Mouse (Mus musculus) erythroid progenitor cell, adult 5-6 weeks (primary cell): ENCODE data around the gene Gm5431. TPM values are rescaled to one million over a fixed set of nuclear protein-coding genes. Genes with fewer than 3 reads are reported as not detected.

Experiments
- ATAC-seq: replicated peaks from 2 replicates; pipeline ENCODE4 v1.8.0; 2016; ENCODE audit warnings: moderate number of reproducible peaks, mild to moderate bottlenecking, moderate TSS enrichment, inconsistent platforms; ENCODE audit not compliant: poor library complexity, low FRiP score, severe bottlenecking
- total RNA-seq, 2 experiments: library from RNA; stranded (forward) in 1 of 2; stranded (reverse) in 1 of 2; fragments of 150-400 nt in 1 of 2; fragments of 186-747, 209-891 nt in 1 of 2; gene quantifications; 2 replicates each; pipeline versions ENCODE4 v1.2.3 to v1.2.4; 2015 to 2017; ENCODE audit warnings: low replicate concordance in 2 of 2

The Gm5431 gene
- total RNA-seq, 2 experiments from 2014 or later = 1.5 to 1.7 TPM

- no peak for ATAC-seq
Observed at GRCm38 (mm10) chr11:48842378-48842792, 59.6 kb downstream of the Gm5431 start.

- no peak for ATAC-seq
Observed at GRCm38 (mm10) chr11:48841213-48841612, 60.8 kb downstream of the Gm5431 start.

GRCm38 (mm10) chr11:48840805-48841204 is 61.2 kb downstream of the Gm5431 start:
- no peak for ATAC-seq

- ATAC-seq = no peak
Observed at GRCm38 (mm10) chr11:48838879-48839680, 62.9 kb downstream of the Gm5431 start.

- peak; percentile 56; the same call in 1 of the 2 replicates for ATAC-seq
Observed at GRCm38 (mm10) chr11:48838181-48838797, 63.7 kb downstream of the Gm5431 start.

Other genes starting within 250 kb of the Gm5431 start
- 648 and 827 TPM in 2 replicates for gene Rack1, start 101.9 kb downstream of the Gm5431 start, total RNA-seq (2015; ENCODE audit: low replicate concordance)
- 220 and 369 TPM in 2 replicates for gene Rack1, start 101.9 kb downstream of the Gm5431 start, total RNA-seq (2017; ENCODE audit: low replicate concordance)
- 8.8 and 10.1 TPM in 2 replicates for gene Trim41, start 84.9 kb downstream of the Gm5431 start, total RNA-seq (2015; ENCODE audit: low replicate concordance)
- gene Trim41, start 84.9 kb downstream of the Gm5431 start, total RNA-seq (2017; ENCODE audit: low replicate concordance) = 17.5 and 41.5 TPM in 2 replicates
- gene Trim7, start 76.1 kb downstream of the Gm5431 start, total RNA-seq (2015; ENCODE audit: low replicate concordance) = 0.42 TPM in 1 of 2 replicates, not detected in the other
- 1.0 TPM in 1 of 2 replicates, not detected in the other for gene Trim7, start 76.1 kb downstream of the Gm5431 start, total RNA-seq (2017; ENCODE audit: low replicate concordance)
- gene Gm12184, start 75.6 kb downstream of the Gm5431 start, total RNA-seq (2015; ENCODE audit: low replicate concordance) = 2.9 TPM in 1 of 2 replicates, not detected in the other
- 9.6 TPM in 1 of 2 replicates, not detected in the other for gene Gm12184, start 75.6 kb downstream of the Gm5431 start, total RNA-seq (2017; ENCODE audit: low replicate concordance)
- 50.3 and 55.5 TPM in 2 replicates for gene Irgm1, start 30.5 kb downstream of the Gm5431 start, total RNA-seq (2015; ENCODE audit: low replicate concordance)
- 51.0 and 53.7 TPM in 2 replicates for gene Irgm1, start 30.5 kb downstream of the Gm5431 start, total RNA-seq (2017; ENCODE audit: low replicate concordance)
- gene Psme2b, start 44.0 kb upstream of the Gm5431 start, total RNA-seq (2015; ENCODE audit: low replicate concordance) = 6.3 and 13.7 TPM in 2 replicates
- gene Psme2b, start 44.0 kb upstream of the Gm5431 start, total RNA-seq (2017; ENCODE audit: low replicate concordance) = 0.90 and 2.6 TPM in 2 replicates
- 1.7 and 3.2 TPM in 2 replicates for gene Olfr56, start 76.7 kb upstream of the Gm5431 start, total RNA-seq (2015; ENCODE audit: low replicate concordance)
- gene Olfr56, start 76.7 kb upstream of the Gm5431 start, total RNA-seq (2017; ENCODE audit: low replicate concordance) = 1.5 and 6.1 TPM in 2 replicates
- gene 9930111J21Rik1, start 77.2 kb upstream of the Gm5431 start, total RNA-seq (2015; ENCODE audit: low replicate concordance) = 12.2 and 15.5 TPM in 2 replicates
- gene 9930111J21Rik1, start 77.2 kb upstream of the Gm5431 start, total RNA-seq (2017; ENCODE audit: low replicate concordance) = 1.4 and 5.0 TPM in 2 replicates
- gene Gm12185, start 90.0 kb upstream of the Gm5431 start, total RNA-seq (2015; ENCODE audit: low replicate concordance) = 1.1 TPM in 1 of 2 replicates, not detected in the other
- not detected in 2 replicates for gene Gm12185, start 90.0 kb upstream of the Gm5431 start, total RNA-seq (2017; ENCODE audit: low replicate concordance)
- not detected in 2 replicates for gene Tgtp1, start 92.0 kb upstream of the Gm5431 start, total RNA-seq (2015; ENCODE audit: low replicate concordance)
- 2.6 and 3.5 TPM in 2 replicates for gene Tgtp1, start 92.0 kb upstream of the Gm5431 start, total RNA-seq (2017; ENCODE audit: low replicate concordance)
- gene 9930111J21Rik2, start 149.0 kb upstream of the Gm5431 start, total RNA-seq (2015; ENCODE audit: low replicate concordance) = 19.1 and 19.3 TPM in 2 replicates
- gene 9930111J21Rik2, start 149.0 kb upstream of the Gm5431 start, total RNA-seq (2017; ENCODE audit: low replicate concordance) = 13.3 and 13.7 TPM in 2 replicates
- gene Tgtp2, start 162.0 kb upstream of the Gm5431 start, total RNA-seq (2015; ENCODE audit: low replicate concordance) = 10.5 and 29.3 TPM in 2 replicates
- gene Tgtp2, start 162.0 kb upstream of the Gm5431 start, total RNA-seq (2017; ENCODE audit: low replicate concordance) = 19.6 and 28.1 TPM in 2 replicates
- gene Ifi47, start 174.4 kb upstream of the Gm5431 start, total RNA-seq (2015; ENCODE audit: low replicate concordance) = 54.1 and 55.9 TPM in 2 replicates
- 17.2 and 18.8 TPM in 2 replicates for gene Ifi47, start 174.4 kb upstream of the Gm5431 start, total RNA-seq (2017; ENCODE audit: low replicate concordance)
- not detected in 2 replicates for gene Olfr1396, start 212.7 kb upstream of the Gm5431 start, total RNA-seq (2015; ENCODE audit: low replicate concordance)
- not detected in 2 replicates for gene Olfr1396, start 212.7 kb upstream of the Gm5431 start, total RNA-seq (2017; ENCODE audit: low replicate concordance)
- not detected in 2 replicates for gene Olfr1395, start 240.1 kb upstream of the Gm5431 start, total RNA-seq (2015; ENCODE audit: low replicate concordance)
- gene Olfr1395, start 240.1 kb upstream of the Gm5431 start, total RNA-seq (2017; ENCODE audit: low replicate concordance) = not detected in 2 replicates